Mouse (Mus musculus) liver, postnatal 0 days (tissue): Measurements from ENCODE around the gene Smarce1.

Source experiments
- CTCF ChIP-seq: sonication (generic); IDR thresholded peaks from 2 replicates; pipeline ENCODE4 v1.5.1; 2016; ENCODE audit warnings: antibody characterized with exemption, low read depth
- EP300 ChIP-seq: IDR thresholded peaks from 2 replicates; pipeline ENCODE4 v1.6.1; 2016; ENCODE audit warnings: antibody characterized with exemption, low read depth, mild to moderate bottlenecking

DNA sequence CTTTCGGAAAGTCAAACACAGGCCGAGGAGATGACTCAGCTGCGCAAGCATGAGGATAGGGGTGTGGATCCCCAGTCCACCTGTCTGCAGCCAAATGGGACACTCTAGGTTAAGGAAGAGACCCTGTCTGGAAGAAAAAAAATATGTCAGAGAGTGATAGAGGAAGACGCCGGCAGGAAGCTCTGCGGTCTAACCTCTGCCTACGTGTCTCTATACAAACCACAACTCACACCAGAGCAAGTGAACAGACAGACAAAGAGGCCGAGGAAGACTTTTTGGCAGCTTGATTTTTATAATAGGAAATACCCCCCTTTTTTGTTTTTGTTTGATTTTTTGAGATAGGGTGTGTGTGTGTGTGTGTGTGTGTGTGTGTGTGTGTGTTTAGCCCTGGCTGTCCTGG, 24.5 kb upstream of the Smarce1 start:
- TF ChIP-seq CTCF (no peak), EP300 (no peak)
